Mouse (Mus musculus) stomach, adult 2 months (tissue): Measurements from ENCODE around the gene Ctsj. TPM values are rescaled to one million over a fixed set of nuclear protein-coding genes. Genes with fewer than 3 reads are reported as not detected.

ENCODE experiments used
- polyA plus RNA-seq: library from polyadenylated mRNA; depleted of rRNA; stranded (reverse); fragments of >200 nt; gene quantifications from 2 replicates; pipeline ENCODE4 v1.2.3, GENCODE M21; 2012; rRNA removed

The Ctsj gene
- not detected in 2 replicates for polyA plus RNA-seq

GRCm38 (mm10) chr13:61005859-61006258 is at the start of gene Ctsj:
Gene Ctsj, minus strand, starts transcription at chr13:61005959.

GRCm38 (mm10) chr13:61040531-61040930 is 34.8 kb upstream of the Ctsj start, which contains the start of gene Ctsq:
Gene Ctsq, minus strand, starts transcription at chr13:61040631.

Other genes starting within 250 kb of the Ctsj start
- gene BC051665, start 219.6 kb downstream of the Ctsj start, polyA plus RNA-seq: not detected in 2 replicates
- not detected in 2 replicates for gene Ctsll3, start 203.1 kb downstream of the Ctsj start, polyA plus RNA-seq
- not detected in 2 replicates for gene 4930486L24Rik, start 141.5 kb downstream of the Ctsj start, polyA plus RNA-seq
- gene Gm49392, start 109.1 kb downstream of the Ctsj start, polyA plus RNA-seq: not detected in 2 replicates
- 0.10 and 0.53 TPM in 2 replicates for gene Ctla2b, start 108.5 kb downstream of the Ctsj start, polyA plus RNA-seq
- not detected in 2 replicates for gene Tpbpb, start 101.1 kb downstream of the Ctsj start, polyA plus RNA-seq
- gene Gm49393, start 70.4 kb downstream of the Ctsj start, polyA plus RNA-seq: not detected in 2 replicates
- gene Gm49391, start 69.4 kb downstream of the Ctsj start, polyA plus RNA-seq: 0.08 and 0.12 TPM in 2 replicates
- 0.63 and 1.1 TPM in 2 replicates for gene Ctla2a, start 69.3 kb downstream of the Ctsj start, polyA plus RNA-seq
- not detected in 2 replicates for gene Tpbpa, start 64.0 kb downstream of the Ctsj start, polyA plus RNA-seq
- gene Ctsq, start 34.7 kb upstream of the Ctsj start, polyA plus RNA-seq: not detected in 2 replicates
- gene Ctsr, start 158.3 kb upstream of the Ctsj start, polyA plus RNA-seq: not detected in 2 replicates
- gene Cts6, start 197.5 kb upstream of the Ctsj start, polyA plus RNA-seq: not detected in 2 replicates
- not detected in 2 replicates for gene Cts8, start 249.4 kb upstream of the Ctsj start, polyA plus RNA-seq